Mouse (Mus musculus): ENCODE data around the gene Csf3.
"Not testable (repeated sequence)": the region's sequence is repeated elsewhere in the genome, so short reads cannot be mapped to it uniquely, and the experiment has no call there.

Csf3 gene

DNA sequence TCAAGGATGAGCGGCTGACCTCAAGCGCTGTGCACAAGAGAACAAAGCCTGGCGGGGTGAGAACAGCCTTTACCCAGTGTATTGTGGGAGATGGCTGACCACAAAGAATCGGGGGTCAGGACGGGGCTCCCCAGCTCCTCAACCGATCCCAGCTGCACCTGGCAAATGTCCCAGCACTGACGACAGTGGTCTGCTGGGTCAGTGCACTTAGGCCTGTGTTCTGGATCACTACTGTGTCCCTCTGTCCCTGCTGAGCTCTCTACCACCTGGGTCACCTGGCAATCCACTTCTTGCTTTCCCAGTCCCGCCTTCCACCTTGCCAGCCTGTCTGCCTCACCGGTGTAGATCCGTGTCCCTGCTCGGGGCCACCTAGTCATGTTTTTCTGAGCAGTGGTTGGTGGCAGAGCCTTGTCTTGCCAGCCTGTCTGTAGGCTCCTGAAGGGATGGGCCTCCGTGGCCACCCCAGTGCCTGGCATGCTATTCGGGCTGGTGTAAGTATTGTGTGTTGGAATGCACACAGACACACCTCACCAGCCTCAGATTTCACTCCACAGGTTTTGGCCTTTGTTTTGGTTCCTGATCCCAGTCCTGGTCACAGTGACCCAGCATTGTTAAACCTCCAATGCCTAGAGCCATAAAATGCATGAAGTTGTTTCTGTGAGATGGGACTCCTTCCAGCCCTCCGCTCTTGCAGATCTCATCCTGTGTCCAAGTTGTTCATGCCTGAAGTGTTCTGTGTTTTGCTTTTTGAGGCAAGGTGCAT is 4.4 kb upstream of the Csf3 start:
- no peak for DNase-seq (ENCODE audit: low spot score)

DNA sequence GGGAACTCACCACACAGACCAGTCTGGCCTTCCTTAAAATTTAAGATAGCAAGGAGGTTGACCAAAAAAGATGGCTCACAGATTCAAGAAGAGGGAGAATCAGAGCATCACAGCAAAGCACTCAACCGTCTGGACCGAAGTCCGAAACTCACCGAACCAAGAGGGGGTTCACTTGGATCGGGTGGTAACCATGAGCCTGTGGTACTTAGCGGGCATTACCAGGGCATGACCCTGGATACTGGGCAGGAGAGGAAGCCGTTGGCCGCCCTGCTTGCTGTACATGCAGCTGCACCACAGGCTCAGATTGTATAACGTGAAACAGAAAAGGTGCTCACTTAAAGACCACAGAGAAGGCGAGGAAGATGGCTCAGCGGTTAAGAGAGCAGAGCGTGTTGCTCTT is 3.8 kb upstream of the Csf3 start:
- DNase-seq (ENCODE audit: low spot score): no peak

DNA sequence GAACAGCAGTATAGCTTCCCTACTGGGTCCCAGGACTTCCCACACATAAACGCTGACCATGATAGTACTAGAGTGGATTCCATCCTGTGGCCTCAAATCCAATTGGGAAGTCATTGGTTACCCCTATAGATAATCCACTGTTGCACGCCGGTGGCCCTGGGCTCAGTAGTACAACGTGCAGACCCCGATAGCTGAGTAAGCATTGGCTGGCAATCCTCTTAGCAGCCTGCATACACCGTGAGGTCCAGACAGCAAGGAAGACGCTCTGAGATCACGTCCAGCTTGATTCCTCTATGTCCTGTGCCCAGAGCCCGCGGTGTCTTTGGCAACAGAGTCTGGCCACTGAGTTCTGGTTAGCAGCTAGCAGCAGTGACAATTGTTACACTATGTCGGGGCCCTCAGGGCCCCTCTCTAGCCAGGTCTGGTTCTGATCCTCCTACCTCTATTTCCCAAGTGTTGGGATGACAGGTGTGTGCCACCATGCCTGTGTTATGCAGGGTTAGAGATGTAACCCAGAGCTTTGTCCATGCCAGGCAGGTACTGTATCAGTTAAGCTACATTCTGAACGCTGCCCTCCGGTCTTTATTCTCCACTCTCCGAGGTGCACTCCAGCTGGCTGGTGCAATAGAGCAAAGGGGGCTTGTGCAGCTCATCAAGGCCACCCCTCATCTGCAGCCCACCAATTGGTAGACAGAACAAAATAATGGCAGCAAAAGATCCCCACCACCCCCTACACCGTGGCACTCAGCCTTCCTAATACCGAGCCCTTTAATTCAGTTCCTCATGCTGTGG is 2.0 kb upstream of the Csf3 start:
- DNase-seq (ENCODE audit: low spot score): no peak

DNA sequence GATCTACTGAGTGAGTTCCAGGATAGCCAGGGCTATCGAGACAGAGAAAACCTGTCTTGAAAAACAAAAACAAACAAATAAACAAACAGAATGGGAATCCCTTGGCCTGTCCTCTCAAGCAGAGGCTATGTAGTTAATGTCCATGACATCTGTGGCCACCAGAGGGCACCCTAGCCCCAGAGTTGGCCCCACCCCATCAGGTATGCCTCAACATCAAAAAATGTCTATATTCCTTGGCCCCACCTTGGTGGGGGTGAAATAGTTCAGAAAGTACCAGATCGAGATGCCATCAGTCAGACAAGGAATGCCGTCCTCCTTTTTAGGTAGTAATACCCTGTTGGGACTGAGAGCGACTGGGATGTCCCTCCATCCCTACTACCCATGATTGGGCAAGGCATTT is 1.2 kb upstream of the Csf3 start:
- no peak for DNase-seq (ENCODE audit: low spot score)

DNA sequence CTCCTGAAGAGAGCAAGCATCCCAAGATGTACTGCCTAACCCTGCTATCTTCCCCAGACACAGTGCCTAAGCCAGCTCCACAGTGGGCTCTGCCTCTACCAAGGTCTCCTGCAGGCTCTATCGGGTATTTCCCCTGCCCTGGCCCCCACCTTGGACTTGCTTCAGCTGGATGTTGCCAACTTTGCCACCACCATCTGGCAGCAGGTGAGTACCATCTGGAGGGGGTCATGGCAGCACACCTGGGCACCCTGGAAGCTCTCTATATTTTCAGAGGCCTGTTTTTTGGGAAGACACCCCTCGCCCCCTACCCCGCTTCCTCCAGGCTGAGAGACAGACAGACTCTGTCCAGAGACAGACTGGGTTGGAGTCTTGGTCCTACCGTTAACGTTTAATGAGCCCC is 1.3 kb downstream of the Csf3 start:
- DNase-seq (ENCODE audit: low spot score): no peak

DNA sequence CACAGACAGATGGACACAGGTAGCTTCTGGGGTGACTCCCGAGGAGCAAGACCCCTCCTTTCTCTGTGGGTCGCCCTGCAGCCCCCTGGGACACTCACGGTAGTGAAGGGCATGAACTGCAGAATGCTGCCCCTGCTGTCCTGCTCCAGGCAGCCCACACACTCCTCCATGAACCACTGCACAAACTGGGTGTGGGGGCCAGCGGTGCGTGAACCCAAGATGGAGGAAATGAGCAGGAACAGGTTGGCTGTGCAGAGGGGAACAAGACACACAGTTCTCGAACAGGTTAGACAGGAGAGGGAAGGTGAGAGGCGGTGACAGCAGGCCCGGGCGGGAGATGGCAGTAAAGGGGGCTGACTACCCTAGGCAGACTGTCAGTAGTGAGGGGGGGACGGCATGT is 4.0 kb downstream of the Csf3 start:
- no peak for DNase-seq (ENCODE audit: low spot score)

DNA sequence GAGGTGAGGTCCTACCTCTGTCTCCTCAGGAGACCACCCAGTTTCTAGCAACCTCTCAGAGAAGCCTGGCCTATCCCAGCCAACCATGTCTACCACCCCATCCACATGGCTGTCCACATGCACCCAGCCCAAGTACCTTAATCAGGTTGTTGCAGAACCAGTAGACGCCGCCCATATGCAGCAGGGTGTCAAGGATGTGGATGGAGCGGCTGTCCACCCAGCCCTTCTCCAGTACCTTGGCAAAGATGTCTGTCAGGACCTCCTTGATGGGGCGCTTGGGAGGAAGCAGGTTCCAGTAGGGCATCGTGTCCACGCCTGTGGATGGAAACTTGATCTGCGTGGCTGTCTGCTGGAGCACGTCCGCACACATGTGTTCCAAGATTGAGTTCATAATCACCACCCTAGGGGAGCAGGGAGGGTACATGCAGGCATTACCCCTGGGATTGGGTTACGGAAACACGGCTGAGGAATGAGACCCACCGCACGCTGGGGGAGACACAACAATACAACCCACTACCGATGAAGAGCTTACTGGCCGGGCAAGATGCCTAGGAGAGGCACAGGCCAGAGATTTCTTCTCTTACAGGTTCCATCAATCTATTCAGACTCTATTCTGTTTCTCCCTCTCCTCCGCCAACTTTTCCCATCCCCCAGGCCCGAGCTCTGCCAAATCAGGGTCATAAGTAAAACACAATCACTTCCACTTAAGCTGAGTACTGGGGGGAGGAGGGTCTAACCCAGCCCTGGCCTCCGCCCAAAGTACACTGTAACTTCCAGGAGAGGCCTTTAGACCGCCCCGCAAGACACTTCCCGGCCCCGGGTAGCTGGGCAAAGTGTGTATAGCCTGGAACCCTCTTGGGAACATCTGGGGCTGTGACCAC is 6.6 kb downstream of the Csf3 start:
- DNase-seq (ENCODE audit: low spot score): peak; percentile 53

DNA sequence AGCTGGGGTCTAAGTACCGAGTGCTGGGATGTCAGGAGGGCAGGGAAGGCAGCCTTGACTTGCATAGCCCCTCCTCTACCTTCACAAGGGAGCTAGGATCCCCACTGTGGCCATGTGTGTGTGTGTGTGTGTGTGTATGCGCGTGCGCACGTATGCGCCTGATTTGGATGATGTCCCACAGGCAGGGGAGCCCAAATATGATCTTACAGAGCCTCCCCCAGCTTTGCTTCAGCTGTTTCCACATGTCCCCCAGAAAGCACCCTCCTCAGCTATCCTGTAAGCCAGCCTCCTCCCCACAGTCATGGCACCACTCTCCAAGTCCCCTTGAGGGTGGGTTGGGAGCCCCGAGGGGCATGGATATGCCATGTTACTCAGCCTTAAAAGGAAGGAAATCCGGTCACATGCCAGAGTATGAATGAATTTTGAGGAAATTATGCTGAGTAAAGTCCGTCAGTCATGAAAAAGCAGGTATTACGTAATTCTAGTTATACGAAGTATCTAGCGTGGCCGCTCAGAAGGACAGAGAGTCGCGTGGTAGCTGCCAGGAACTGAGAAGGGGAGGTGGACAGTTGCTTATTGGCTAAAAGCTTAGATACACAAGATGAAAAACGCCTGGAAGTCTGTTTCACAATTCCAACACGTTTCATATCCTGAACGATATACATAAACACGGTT is 7.4 kb downstream of the Csf3 start:
- peak; percentile 42 for DNase-seq (ENCODE audit: low spot score)

DNA sequence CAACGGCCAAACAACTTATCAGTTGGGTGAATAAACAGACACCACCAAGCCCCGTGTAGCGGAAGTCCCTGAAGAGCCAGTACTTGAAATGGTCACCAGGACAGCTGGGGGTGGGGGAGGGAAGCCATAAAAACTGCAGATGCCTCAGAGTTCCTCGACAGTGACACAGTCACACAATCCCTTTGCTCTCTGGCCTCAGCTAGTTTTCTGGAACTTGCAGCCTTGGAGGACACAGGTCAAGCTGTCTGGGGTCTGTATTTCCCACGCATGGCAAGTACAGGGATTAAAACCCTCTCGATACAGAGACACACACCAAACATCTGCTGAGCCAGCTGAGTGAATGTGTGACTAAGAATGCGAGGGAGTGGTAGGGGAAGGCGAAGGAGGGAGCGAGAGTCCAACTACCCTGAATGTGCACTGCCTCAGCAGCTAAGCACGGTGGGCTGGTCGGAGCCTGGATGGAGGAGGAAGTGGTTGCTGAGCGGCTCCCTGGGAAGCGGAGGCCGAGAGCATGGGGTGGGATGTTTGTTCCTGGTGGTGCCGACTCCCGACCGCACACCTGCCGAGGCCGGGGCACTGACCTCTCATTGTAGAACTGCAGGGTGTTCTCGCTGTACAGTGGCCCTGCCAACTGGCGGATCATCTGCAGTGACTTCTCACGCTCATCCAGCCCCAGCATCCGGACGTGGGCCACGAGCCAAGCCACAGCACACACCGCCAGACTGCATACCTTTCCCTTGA is 8.1 kb downstream of the Csf3 start:
- peak; percentile 50 for DNase-seq (ENCODE audit: low spot score)

DNA sequence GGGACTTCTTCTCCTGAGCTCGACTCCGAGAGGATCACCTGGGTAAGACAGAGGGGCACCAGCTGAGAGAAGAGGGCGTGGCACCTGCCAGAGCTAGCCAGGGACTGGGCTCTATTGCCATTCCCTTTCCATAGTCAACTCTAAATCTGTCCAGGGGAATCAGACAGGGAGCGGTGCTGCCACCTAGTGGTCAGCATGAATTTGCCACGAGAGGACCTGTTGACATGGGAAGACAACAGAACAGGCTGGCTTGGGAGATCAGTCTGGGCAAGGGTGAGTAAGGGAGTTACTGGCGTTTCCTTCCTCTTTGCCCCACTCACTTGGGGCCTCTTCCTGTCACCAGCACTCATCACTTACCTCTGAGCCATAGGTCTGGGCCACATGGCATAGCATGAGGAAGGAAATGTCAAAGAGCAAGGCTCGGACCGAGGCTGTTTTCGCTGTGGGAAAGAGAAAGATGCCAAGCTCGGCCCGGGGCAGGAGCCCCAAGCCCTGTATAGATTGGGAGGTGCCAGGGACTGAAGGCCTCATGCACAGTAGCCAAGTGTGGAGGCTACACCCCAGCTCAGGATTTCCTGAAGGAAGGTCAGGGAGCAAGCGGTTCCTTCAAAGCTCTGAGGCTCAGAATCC is 9.5 kb downstream of the Csf3 start:
- DNase-seq (ENCODE audit: low spot score): peak; percentile 55

DNA sequence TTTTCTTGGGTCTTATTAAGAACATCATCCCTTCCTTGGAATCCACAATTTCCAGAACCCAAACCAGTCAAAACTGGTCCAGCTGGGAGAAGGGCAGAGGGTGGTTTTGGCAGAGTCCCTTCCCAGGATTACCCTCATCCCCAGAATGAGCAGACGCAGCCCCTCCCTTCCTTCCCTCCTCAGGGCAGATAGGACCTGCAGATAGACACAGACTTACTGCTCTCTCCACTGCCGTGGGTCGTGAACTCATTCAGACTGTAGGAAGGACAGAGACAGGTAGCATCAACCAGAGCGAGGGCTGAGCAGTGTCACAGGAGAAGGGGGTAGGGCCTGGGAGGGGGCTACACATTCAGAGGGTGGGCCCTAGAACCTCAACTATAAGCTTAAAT is 10.0 kb downstream of the Csf3 start:
- DNase-seq (ENCODE audit: low spot score): no peak

DNA sequence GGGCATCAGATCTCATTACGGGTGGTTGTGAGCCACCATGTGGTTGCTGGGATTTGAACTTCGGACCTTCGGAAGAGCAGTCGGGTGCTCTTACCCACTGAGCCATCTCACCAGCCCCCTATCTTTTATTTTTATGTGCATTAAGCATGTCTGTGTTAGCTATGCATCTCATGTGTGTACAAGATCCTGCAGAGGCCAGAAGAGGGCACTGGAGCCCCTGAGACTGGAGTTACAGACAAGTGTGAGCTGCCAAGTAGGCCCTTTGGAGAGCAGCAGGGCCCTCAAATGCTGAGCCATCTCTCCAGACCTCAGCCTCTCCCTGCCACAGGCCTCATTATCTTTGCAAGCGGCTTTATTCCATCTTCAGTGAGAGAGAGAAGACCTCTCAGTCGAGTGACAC is 10.9 kb downstream of the Csf3 start:
- not testable (repeated sequence) for DNase-seq (ENCODE audit: low spot score)

DNA sequence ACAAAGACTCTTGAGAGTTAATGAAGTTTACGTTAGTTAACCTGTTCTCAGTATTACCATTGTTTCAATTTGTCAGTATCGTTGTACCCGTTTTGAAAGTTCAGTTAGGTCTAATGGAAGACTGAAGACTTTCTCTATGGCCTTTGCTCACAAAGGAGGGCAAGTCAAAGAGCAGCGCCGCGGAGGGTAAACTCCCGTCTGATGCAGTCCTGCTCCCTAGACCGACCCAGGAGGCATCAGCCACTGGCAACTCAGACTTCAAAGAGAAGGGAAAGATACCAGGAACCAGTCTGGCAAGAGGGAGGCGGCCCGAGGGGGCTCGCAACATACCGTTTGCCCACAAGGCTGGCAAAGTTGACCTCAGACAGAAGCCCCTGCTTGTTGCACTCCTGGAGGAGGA is 12.6 kb downstream of the Csf3 start:
- DNase-seq (ENCODE audit: low spot score): no peak

DNA sequence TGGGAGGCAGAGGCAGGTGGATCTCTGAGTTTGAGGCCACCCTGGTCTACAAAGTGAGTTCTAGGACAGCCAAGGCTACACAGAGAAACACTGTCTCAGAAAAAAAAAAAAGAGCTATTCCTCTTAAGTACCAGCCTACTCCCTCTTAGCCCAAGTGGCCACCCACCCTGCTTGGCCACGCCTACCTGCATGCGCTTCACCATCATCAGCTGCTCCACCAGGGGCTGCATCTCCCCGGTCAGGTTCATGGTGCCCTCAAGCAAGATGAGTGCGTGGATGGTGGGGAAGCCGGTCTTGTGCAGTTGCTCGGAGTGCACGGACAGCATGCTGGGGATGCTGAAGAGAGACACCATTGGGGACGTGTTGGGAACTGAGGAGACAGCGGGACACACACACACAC is 14.9 kb downstream of the Csf3 start:
- no peak for DNase-seq (ENCODE audit: low spot score)

DNA sequence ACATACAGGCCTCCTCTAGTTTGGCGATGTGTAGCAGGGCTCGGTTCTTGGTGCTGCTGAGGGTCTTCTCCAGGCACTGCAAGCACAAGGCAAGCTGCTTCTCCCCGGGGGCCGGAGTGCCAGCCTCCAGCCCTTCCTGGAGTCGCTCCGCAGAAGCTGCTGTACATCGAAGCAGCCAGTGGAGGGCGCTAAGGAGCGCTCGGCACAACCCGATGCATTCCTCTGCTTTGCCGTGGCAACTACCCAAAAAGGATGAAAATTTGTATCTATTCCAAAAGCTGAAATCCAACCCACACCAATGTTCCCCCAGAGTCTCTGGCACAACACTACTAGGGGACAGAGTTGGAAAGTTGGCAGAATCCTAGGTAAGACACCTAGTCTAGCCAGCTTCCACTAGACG is 16.8 kb downstream of the Csf3 start:
- no peak for DNase-seq (ENCODE audit: low spot score)

DNA sequence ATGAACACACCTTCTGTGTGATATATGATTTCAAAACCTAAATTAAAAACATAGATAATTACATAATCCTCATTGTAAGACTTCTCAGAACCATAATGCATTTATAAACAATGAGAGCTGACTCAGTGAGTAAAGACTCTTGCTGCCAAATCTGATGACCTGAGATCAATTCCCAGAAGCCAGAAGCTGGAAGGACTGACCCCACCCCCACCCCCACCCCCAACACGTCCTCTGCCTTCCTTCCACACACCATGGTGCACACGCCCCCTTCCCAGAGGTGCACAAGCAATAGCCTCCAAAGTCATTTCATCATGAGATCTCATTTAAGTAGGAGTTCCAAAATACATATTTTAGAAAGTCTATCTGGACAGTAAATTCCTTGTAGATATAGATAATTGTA is 19.7 kb downstream of the Csf3 start:
- no peak for DNase-seq (ENCODE audit: low spot score)

DNA sequence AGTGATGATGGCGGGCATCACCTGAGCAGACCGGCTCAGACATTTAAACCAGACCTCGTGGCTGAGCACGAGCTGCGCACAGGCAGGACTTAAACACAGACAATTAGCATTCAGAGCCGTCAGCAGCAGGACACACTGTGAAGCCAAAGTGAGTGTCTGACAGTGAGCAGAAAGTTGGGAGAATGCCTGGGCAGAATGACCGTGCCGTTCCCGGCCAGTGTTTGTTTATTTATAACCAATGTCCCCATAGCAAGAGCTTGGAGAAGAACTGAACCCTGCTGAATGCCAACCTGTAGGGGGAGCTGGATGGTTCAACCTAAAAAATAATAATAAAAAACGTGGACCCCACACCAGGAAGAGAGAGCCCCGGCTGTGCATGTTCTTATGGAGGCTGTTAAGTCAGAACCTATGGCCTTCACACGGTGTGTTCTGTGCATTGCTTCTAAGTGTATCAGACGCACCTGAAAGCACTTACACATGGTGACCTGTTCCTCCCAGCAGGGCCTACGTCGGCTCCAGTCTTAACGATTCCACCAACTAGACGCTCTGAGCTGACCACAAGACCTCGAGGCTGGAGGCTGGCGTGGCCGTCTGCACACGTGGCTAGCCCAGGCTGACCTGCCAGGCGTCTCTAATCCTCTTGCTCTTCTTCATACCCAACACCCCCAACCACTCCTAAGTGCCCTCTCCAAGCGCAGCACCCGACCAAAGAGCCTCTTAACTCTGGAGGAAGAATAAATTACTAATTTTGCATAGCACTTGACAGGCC is 20.6 kb downstream of the Csf3 start:
- no peak for DNase-seq (ENCODE audit: low spot score)

DNA sequence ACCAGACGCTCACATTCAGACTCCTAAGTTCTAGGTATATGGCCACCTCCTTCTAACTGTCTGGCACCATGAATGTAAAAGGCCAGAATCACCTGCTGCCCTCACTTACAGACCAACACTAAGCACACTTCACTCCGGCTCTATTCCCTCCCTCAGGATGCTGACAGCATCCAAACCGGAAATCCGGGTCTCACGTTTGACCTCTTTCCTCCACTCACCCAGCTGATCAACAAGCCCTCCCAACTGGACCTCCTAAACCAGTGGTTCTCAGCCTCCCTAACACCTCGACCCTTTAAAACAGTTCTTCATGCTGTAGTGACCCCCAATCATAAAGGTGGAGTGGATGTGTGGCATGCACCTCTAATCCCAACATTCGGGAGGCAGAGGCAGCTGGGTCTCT is 22.0 kb downstream of the Csf3 start:
- DNase-seq (ENCODE audit: low spot score): no peak

DNA sequence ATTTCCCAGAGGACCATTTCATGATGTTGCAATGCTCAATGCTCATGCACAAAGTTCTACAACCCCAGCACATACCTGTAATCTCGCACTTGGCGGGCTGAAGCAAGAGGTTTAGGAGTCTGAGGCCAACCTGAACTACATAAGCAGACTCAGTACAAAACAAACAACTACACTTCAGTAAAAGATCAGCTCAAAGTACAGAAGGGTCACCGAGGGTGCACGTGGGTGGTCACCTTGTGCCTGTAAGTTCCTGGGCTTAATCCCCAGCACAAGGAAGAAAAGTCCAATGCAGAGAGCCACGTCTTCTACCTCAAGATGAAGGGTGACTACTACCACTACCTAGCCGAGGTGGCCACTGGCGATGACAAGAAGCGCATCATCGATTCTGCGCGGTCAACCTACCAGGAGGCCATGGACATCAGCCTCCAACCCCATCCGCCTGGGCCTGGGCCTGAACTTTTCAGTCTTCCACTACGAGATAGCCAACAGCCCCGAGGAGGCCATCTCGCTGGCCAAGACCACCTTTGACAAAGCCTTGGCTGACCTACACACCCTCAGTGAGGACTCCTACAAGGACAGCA is 25.0 kb downstream of the Csf3 start:
- DNase-seq (ENCODE audit: low spot score): no peak

DNA sequence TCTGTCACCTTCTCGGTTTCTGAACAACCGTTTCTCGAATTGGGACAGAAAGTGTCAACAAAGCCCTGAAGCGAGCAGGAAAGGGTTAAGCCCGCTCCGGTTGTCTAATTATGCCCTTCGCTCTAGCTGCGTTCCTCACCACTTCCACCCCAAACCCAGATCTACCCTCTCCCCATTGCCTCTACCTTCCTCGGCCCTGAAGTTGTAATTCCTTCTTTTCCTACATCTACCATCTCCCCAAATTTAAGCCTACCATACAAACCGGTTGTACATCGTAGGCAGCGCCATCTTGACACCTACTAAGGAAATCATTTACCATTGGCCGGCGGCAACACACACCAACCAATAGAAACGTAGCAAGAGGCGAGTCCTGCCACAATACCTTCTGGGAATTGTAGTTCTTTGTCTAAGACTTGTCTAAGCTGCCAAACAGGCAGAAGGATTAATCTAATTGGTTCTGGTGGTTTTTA is 28.1 kb downstream of the Csf3 start, which contains the start of gene Med24:
Gene Med24 (minus strand): TSS at position 317 of the 470 bp plus-strand sequence.
- DNase-seq (ENCODE audit: low spot score): peak; percentile 85

All from ovary, adult 18-20 months (tissue).